Mouse (Mus musculus): ENCODE data around the gene Fbxl16.

- TF ChIP-seq MYOG (IDR thresholded peaks at IDR 0.05; ENCODE audit: control insufficient read depth in 1 of 3, insufficient read depth in 1 of 3, insufficient read length in 2 of 3, low read depth in 2 of 3) (no peak), POLR2A (IDR thresholded peaks at IDR 0.05; ENCODE audit: insufficient read length, low read depth) (no peak), MAX (IDR thresholded peaks at IDR 0.05; ENCODE audit: low read depth) (no peak), E2F4 (IDR thresholded peaks at IDR 0.05; ENCODE audit: insufficient read depth) (no peak), MYOD1 (IDR thresholded peaks at IDR 0.05; ENCODE audit: control insufficient read depth in 1 of 3, insufficient read length in 2 of 3, low read depth in 2 of 3) (no peak), USF1 (IDR thresholded peaks at IDR 0.05; ENCODE audit: low read depth) (no peak), TCF3 (IDR thresholded peaks at IDR 0.05; ENCODE audit: insufficient read length, low read depth) (no peak), POLR2AphosphoS2 (IDR thresholded peaks at IDR 0.05; ENCODE audit: insufficient read length, low read depth) (no peak), TCF12 (IDR thresholded peaks at IDR 0.05; ENCODE audit: insufficient read depth, poor library complexity, severe bottlenecking) (no peak), CEBPB (IDR thresholded peaks at IDR 0.05; ENCODE audit: insufficient read depth, poor library complexity, severe bottlenecking) (no peak), REST (IDR thresholded peaks at IDR 0.05; ENCODE audit: insufficient read depth, insufficient read length) (no peak)
Observed at GRCm38 (mm10) chr17:25827011-25827410, 18.1 kb downstream of the Fbxl16 start.

Measured in myocyte (in vitro differentiated cells).